Mouse (Mus musculus): ENCODE data around the gene Gja5. TPM values are rescaled to one million over a fixed set of nuclear protein-coding genes. Genes with fewer than 3 reads are reported as not detected.
A peak's percentile ranks its signal among the peaks of the same experiment; 100 is the strongest.
"Not testable (repeated sequence)": the region's sequence is repeated elsewhere in the genome, so short reads cannot be mapped to it uniquely, and the experiment has no call there.

Gja5 gene
- total RNA-seq, 2 experiments from 2014 or later, result 1.7 to 2.2 TPM

DNA sequence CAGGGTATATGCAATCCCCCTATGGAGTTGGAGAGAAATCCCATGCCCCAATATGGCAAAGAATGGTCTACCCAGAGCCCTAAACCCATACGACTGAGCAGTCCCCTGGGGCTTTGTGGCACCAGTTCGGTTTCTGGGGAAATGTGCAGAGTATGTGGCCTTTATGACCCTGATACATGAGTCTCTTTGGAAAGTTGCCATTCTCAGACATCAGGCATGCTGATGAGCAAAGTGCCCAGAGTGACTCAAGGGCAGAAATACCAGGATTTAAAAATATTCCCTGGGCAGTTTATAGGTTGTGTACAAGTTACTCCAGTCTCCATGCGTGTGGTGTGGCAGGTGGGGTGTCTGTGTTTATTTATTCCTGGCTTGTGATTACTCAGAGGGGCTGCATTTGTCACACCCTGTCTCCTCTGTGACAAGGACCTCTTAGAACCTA, 102.5 kb downstream of the Gja5 start:
- intact Hi-C loops (cut with DNase I), result no loop called here
- no peak for DNase-seq

DNA sequence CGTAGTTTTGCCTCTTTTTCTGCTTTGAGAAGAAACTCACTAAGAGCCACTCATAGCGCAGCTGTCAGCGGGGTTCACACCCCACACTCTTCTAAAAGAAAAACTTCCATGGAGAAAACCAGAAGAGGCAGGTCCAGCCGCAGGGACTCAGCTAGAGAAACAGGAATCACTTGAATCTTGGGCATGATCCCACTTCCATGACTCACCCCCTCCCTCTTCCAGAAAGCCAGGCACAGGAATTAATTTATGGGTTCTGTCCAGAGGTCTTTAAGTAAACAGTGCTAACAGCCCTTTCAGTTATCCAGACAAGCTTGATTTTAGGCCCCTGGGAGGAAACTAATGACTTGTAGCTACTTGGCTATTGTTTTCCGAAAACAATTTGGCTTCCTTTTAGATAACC, 120.7 kb downstream of the Gja5 start:
- intact Hi-C loops (cut with DNase I), result no loop called here
- peak in 1 of 2 experiments; percentile 18 for DNase-seq

- intact Hi-C loops (cut with DNase I), result no loop called here
- DNase-seq, result no peak
Observed at GRCm38 (mm10) chr3:97032053-97032496, 127.6 kb downstream of the Gja5 start.

DNA sequence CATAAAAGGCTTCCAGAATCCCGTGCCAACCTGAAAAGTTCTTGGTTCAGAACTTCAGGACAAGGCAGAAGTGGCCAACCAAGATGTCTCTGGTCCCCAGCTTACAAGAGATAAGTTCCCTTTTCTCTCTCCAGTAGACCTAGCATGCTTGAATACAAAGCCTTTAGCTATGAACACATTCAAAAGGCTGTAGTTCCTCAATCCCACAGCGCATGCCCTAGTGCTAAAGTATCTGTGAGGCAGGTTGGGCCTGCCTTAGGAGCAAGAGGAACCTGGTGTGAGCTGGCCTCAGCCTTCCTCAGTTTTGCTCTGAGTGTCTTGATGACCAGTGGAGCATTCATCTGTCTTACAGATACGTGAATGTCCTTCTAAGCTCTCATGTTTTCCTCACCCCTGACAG, 131.1 kb downstream of the Gja5 start:
- DNase-seq, result no peak
- intact Hi-C loops (cut with DNase I), result no loop called here

DNA sequence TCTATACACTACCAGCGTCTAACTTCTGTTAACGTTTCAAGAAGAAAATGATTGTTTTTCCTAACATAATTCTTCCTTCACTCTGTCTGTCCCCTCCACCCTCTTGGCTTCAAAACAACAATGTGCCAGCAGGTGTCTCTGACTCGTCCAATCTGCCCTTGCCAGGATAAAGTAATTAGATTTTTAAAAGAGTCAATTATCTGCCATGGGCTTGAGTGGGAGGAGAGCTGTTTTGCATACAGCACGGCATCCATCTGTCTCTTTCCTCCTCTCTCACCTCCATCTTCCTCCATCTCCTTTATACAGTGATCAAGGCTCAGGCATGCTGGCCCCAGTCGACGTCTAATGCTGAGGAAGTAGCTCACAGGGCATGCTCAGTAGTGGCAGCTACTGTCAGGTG, 132.6 kb downstream of the Gja5 start:
- no peak for DNase-seq
- intact Hi-C loops (cut with DNase I), result no loop called here

DNA sequence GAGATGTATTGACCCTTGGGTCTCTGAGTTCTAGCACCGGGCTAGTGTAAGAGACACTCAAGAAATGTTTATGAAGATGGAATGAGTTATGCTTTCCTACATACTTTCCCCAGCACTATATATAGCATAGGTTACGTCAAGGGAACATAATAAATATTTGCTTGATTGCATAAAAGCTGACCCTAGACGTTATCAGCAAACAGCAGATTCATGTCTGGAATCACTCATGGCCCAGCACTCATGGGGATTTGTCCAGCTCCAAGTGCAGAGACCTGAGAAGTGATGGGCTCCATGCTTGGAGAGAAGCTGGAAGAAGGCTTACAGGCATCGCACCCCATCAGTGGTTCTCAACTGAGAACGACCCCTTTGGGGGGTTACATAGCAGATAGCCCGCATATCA, 135.2 kb downstream of the Gja5 start:
- intact Hi-C loops (cut with DNase I), result no loop called here

GRCm38 (mm10) chr3:97044188-97044587, 139.7 kb downstream of the Gja5 start:
- no peak for DNase-seq

More for the DNA sequence above, 135.2 kb downstream of the Gja5 start:
- DNase-seq, result no peak

GRCm38 (mm10) chr3:97047757-97048156, 143.3 kb downstream of the Gja5 start:
- intact Hi-C loops (cut with DNase I), result no loop called here
- DNase-seq, result no peak

More at GRCm38 (mm10) chr3:97044188-97044587, 139.7 kb downstream of the Gja5 start:
- intact Hi-C loops (cut with DNase I), result no loop called here

GRCm38 (mm10) chr3:97048360-97048759, 143.9 kb downstream of the Gja5 start:
- no peak for DNase-seq
- intact Hi-C loops (cut with DNase I), result no loop called here

DNA sequence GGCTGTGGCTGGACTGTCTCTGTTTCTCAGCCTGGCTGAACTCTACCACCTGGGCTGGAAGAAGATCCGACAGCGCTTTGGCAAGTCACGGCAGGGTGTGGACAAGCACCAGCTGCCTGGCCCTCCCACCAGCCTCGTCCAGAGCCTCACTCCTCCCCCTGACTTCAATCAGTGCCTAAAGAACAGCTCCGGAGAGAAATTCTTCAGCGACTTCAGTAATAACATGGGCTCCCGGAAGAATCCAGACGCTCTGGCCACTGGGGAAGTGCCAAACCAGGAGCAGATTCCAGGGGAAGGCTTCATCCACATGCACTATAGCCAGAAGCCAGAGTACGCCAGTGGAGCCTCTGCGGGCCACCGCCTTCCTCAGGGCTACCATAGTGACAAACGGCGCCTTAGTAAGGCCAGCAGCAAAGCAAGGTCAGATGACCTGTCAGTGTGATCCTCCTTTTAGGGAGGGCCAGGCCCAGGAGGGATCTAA, 146.8 kb downstream of the Gja5 start:
- DNase-seq, result no peak
- intact Hi-C loops (cut with DNase I), result no loop called here

GRCm38 (mm10) chr3:97052069-97052799, 147.7 kb downstream of the Gja5 start:
- no peak for DNase-seq
- intact Hi-C loops (cut with DNase I), result no loop called here

- intact Hi-C loops (cut with DNase I), result no loop called here
- no peak for DNase-seq
Observed at GRCm38 (mm10) chr3:97058704-97059103, 154.2 kb downstream of the Gja5 start.

DNA sequence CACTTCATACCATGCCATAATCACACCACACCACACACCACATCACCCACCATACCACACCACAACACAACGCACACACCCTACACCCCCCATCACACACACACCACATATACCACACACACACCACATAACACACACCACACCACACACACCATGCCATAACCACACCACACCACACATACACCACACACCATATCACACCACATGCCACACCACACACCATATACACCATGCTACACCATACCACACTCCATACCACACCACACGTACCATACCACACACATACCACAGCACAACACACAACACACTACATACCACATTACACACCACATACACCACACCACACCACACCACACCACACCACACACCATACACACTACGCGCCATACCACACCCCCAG, 155.6 kb downstream of the Gja5 start:
- intact Hi-C loops (cut with DNase I), result no loop called here
- DNase-seq, result no peak

- no peak for DNase-seq
- intact Hi-C loops (cut with DNase I), result no loop called here
Observed at GRCm38 (mm10) chr3:97062814-97063213, 158.3 kb downstream of the Gja5 start.

- peak in 1 of 2 experiments; percentile 37 for DNase-seq
- intact Hi-C loops (cut with DNase I), result no loop called here
Observed at GRCm38 (mm10) chr3:97064046-97064445, 159.6 kb downstream of the Gja5 start.

GRCm38 (mm10) chr3:97069589-97069988, 165.1 kb downstream of the Gja5 start:
- DNase-seq; intact Hi-C loops (cut with DNase I): not testable (repeated sequence)

DNA sequence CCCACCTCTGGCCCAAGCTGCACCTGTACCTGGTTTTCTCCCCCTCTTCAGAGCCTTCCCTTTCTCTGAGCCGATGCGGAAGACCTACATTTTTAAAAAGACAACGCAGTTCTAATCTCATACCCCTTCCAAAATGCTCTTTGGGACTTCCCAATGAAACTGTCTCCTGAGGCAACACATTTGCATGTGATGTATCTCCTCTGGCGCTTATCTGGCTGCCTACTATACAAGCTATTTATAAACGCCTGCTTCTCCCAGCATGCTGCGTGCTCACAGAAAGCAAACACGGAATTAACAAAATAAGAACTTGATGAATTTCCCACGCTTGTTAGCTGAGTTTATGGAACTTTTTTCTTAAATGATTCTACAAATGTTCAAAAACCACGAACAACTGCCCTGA, 167.4 kb downstream of the Gja5 start:
- DNase-seq; intact Hi-C loops (cut with DNase I): not testable (repeated sequence)

DNA sequence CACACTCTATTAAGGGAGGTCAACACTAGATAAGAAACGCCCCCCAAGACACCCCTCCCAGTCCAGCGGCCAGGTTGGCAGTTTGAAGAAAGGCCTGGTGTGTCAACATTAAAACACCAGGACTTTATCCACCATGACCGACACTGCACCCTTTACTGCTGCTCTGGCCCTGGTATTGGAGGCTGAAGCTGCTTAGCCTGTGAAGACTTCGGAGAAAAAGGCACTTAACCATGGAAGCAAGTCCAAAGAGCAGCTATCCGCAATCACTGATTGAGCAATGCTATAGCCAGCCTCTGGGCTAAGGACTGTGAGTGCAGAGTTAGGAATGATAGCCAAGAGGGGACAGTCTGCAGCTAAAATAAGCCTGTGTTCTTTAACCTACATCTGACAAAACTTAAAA, 167.9 kb downstream of the Gja5 start:
- DNase-seq; intact Hi-C loops (cut with DNase I): not testable (repeated sequence)

GRCm38 (mm10) chr3:97075744-97076350, 171.4 kb downstream of the Gja5 start:
- DNase-seq, result not testable (repeated sequence)
- intact Hi-C loops (cut with DNase I), result loop anchor here (2.0 kb wide), 3 partner anchors 109 to 263 kb away; no protein-coding TSS in a partner anchor

DNA sequence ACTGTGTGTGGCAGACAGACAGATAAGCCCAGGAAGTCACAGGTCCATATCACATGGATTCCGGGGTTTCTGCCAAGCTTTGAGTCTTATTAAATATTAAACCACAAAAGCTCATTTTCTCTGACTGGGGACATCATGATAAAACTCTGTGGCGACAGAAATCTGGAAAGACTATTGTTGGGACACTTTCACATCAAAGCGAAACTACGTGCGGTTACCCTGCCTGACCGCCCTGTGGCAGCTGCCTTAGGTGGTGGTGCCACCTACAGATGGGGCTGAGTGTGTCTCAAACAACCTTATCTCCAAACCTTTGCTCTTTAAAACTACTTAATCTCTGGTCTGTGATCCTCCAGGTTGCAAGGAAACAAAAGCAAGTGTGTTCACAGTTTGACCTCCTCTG, 171.9 kb downstream of the Gja5 start:
- intact Hi-C loops (cut with DNase I), result loop anchor here (2.0 kb wide), 3 partner anchors 108 to 262 kb away; no protein-coding TSS in a partner anchor
- DNase-seq, result no peak

DNA sequence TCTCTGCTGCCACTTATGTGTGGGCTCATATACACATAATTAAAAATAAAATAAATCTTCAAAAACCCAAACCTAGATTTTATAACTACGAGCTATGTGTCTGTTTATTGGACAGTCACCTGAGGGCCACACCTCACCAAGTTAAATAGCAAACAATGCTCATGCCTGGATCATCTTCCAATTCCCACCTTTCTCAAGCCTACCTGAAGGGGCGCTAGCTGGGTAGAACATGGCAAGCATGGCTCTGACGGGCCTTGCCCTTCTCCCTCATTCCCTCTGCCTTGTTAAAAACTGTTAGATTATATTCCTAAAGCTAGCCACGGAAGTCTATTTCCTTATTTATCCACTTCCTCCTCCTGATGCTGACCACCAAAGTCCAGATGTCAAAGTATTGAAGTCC, 173.9 kb downstream of the Gja5 start:
- intact Hi-C loops (cut with DNase I), result no loop called here
- no peak for DNase-seq

DNA sequence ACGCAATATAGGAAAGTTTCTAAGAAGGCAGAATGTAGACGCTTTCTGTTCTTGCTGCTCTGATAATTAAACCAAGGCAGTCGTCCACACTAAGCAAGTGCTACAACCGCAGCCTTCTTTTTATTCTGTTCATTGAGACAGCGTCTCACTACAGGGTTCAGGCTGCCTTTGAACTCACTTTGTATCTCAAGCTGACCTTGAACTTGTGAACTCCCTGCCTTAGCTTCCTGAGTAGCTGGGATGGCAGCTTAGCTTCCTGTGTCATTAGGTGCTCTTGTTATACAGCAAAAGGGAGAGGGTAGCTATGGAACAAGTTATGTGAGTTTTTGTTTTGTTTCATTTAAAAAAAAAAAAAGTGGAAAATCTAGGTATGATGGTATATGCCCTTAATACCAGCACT, 177.7 kb downstream of the Gja5 start:
- no peak for DNase-seq
- intact Hi-C loops (cut with DNase I), result no loop called here

Measured in gastrocnemius, postnatal 36 days (tissue).